Mouse (Mus musculus): Measurements from ENCODE around the gene Ces2c. TPM values are rescaled to one million over a fixed set of nuclear protein-coding genes. Genes with fewer than 3 reads are reported as not detected.

Ces2c gene
- polyA plus RNA-seq, 1 experiment, result not detected

Other genes starting within 250 kb of the Ces2c start
- gene Cdh16, start 222.7 kb upstream of the Ces2c start, polyA plus RNA-seq (2012; ENCODE audit: insufficient read depth, insufficient read length, missing spikeins), result not detected in 2 replicates
- 1.5 and 2.0 TPM in 2 replicates for gene Rrad, start 215.7 kb upstream of the Ces2c start, polyA plus RNA-seq (2012; ENCODE audit: insufficient read depth, insufficient read length, missing spikeins)
- gene Ciao2b, start 205.1 kb upstream of the Ces2c start, polyA plus RNA-seq (2012; ENCODE audit: insufficient read depth, insufficient read length, missing spikeins), result 62.5 and 67.4 TPM in 2 replicates
- gene Ces2a, start 113.1 kb upstream of the Ces2c start, polyA plus RNA-seq (2012; ENCODE audit: insufficient read depth, insufficient read length, missing spikeins), result not detected in 2 replicates
- gene Ces2b, start 15.5 kb upstream of the Ces2c start, polyA plus RNA-seq (2012; ENCODE audit: insufficient read depth, insufficient read length, missing spikeins), result not detected in 2 replicates
- not detected in 2 replicates for gene Ces2e, start 79.2 kb downstream of the Ces2c start, polyA plus RNA-seq (2012; ENCODE audit: insufficient read depth, insufficient read length, missing spikeins)
- not detected in 2 replicates for gene Ces2f, start 100.3 kb downstream of the Ces2c start, polyA plus RNA-seq (2012; ENCODE audit: insufficient read depth, insufficient read length, missing spikeins)
- gene Ces2g, start 114.7 kb downstream of the Ces2c start, polyA plus RNA-seq (2012; ENCODE audit: insufficient read depth, insufficient read length, missing spikeins), result 1.5 and 2.6 TPM in 2 replicates
- gene Ces2h, start 153.8 kb downstream of the Ces2c start, polyA plus RNA-seq (2012; ENCODE audit: insufficient read depth, insufficient read length, missing spikeins), result not detected in 2 replicates
- gene Ces3a, start 201.5 kb downstream of the Ces2c start, polyA plus RNA-seq (2012; ENCODE audit: insufficient read depth, insufficient read length, missing spikeins), result 0.91 TPM in 1 of 2 replicates, not detected in the other
- gene Ces3b, start 236.7 kb downstream of the Ces2c start, polyA plus RNA-seq (2012; ENCODE audit: insufficient read depth, insufficient read length, missing spikeins), result not detected in 2 replicates

Data from brown adipose tissue, adult 24 weeks (tissue).